Mouse (Mus musculus) brain, embryonic 14.5 days (tissue): ENCODE measurements around the gene Dusp1.

Source experiments
- CTCF ChIP-seq: fragments of 200-500 bp; IDR thresholded peaks from 2 replicates; pipeline ENCODE4 v1.5.1; 2012; ENCODE audit warnings: inconsistent platforms, mild to moderate bottlenecking, moderate library complexity, borderline replicate concordance; ENCODE audit not compliant: insufficient read depth, insufficient read length; ENCODE audit errors: extremely low read depth
- POLR2A ChIP-seq: fragments of 200-500 bp; IDR thresholded peaks from 2 replicates; pipeline ENCODE4 v1.6.1; 2012; ENCODE audit warnings: mild to moderate bottlenecking, inconsistent platforms, borderline replicate concordance; ENCODE audit not compliant: poor library complexity, insufficient read depth, insufficient read length, severe bottlenecking; ENCODE audit errors: extremely low read depth

GRCm38 (mm10) chr17:26535251-26536136 lies 26.4 kb downstream of the Dusp1 start:
- TF ChIP-seq POLR2A (no peak), CTCF (no peak)
